Mouse (Mus musculus) embryonic fibroblast, embryonic 13.5 days (primary cell): ENCODE measurements at regions not wholly inside any gene's neighbourhood (a gene's known extent, or its start where the extent isn't known, plus 50 kb on each side); places are given as distances from the start of the nearest gene placed in this dataset.

Experiments
- CTCF ChIP-seq: IDR thresholded peaks from 2 replicates; pipeline ENCODE4 v1.5.1; 2011; ENCODE audit warnings: mild to moderate bottlenecking, control low read depth, low read length, moderate library complexity, borderline replicate concordance; ENCODE audit not compliant: insufficient read depth
- POLR2A ChIP-seq: IDR thresholded peaks from 2 replicates; pipeline ENCODE4 v1.6.1; 2011; ENCODE audit warnings: low read depth, mild to moderate bottlenecking, control low read depth, low read length, moderate library complexity

- TF ChIP-seq POLR2A (no peak), CTCF (no peak)
These were observed 240.6 kb upstream of the Ptprz1 start for GRCm38 (mm10) chr6:22634740-22635139.
